14 mouse cellular contexts compared by ENCODE assay signal in genomic region chr4:32335659-32336058, GRCm38 (mm10).
DNase-seq lines count a peak whose midpoint lies in the region; ATAC-seq and TF ChIP-seq lines count a peak whose summit lies in the region.
"Had no signal": no experiment of that assay in that cellular context is flagged by ENCODE, and none has a peak within 500 bp of the region (broad histone marks: within the 10 kb centered on the region; RNA-seq: fewer than 3 reads in every experiment).

No protein-coding gene starts in this region.

- no peak for TF ChIP-seq POLR2A in CH12.LX (IDR thresholded peaks at IDR 0.05; ENCODE audit: low read depth, low read length)

- no peaks in the 10 kb centered on the region for H3K27me3 ChIP-seq in kidney, embryonic 16.5 days (ENCODE audit: insufficient read depth, low read length)
- H3K27me3 ChIP-seq in CH12.LX (replicated peaks), result no peaks in the 10 kb centered on the region
- no peaks in the 10 kb centered on the region for H3K27me3 ChIP-seq in forebrain, embryonic 13.5 days
- no peaks in the 10 kb centered on the region for H3K27me3 ChIP-seq in hindbrain, embryonic 13.5 days
- H3K27me3 ChIP-seq: hindbrain, embryonic 15.5 days; liver, embryonic 13.5 days; neural tube, embryonic 13.5 days had no signal

- no peaks in the 10 kb centered on the region for H3K9me3 ChIP-seq in kidney, embryonic 16.5 days (ENCODE audit: low read length)
- H3K9me3 ChIP-seq in CH12.LX (replicated peaks; ENCODE audit: low read length), result no peaks in the 10 kb centered on the region
- H3K9me3 ChIP-seq in forebrain, embryonic 13.5 days (replicated peaks), result no peaks in the 10 kb centered on the region
- H3K9me3 ChIP-seq in hindbrain, embryonic 13.5 days, result no peaks in the 10 kb centered on the region
- H3K9me3 ChIP-seq: embryonic facial prominence, embryonic 10.5 days; hindbrain, embryonic 15.5 days; liver, embryonic 13.5 days; midbrain, embryonic 10.5 days; neural tube, embryonic 13.5 days had no signal

- no peak for ATAC-seq in kidney, embryonic 16.5 days (ENCODE audit: low FRiP score, low TSS enrichment)
- ATAC-seq in monocyte, adult 5-6 weeks (replicated peaks; ENCODE audit: insufficient number of reproducible peaks, low FRiP score, low TSS enrichment, poor library complexity, severe bottlenecking), result peak; percentile 54
- no peak for ATAC-seq in forebrain, embryonic 13.5 days
- no peak for ATAC-seq in hindbrain, embryonic 13.5 days (ENCODE audit: low FRiP score)

- H3K27ac ChIP-seq in kidney, embryonic 16.5 days (ENCODE audit: low read length), result no peak overlapping the region
- no peak overlapping the region for H3K27ac ChIP-seq in CH12.LX (ENCODE audit: insufficient read depth, low read depth)
- no peak overlapping the region for H3K27ac ChIP-seq in forebrain, embryonic 13.5 days
- no peak overlapping the region; the same call in 1 of the 2 replicates for H3K27ac ChIP-seq in hindbrain, embryonic 13.5 days
- H3K27ac ChIP-seq: embryonic facial prominence, embryonic 10.5 days; hindbrain, embryonic 15.5 days; liver, embryonic 13.5 days; midbrain, embryonic 10.5 days; neural tube, embryonic 13.5 days had no signal

- in situ Hi-C loops in CH12.LX (cut with MboI; ENCODE audit: low pct_ligation_motif_present, low pct_unique_long_range_greater_than_20kb, low sequenced_read_pairs), result no loop called here

- H3K4me3 ChIP-seq in kidney, embryonic 16.5 days (ENCODE audit: low read length), result no peak overlapping the region
- H3K4me3 ChIP-seq in CH12.LX (replicated peaks in 1 of 3; ENCODE audit: low read depth in 2 of 3, low read length in 2 of 3, poor library complexity in 1 of 3), result no peak overlapping the region
- no peak overlapping the region for H3K4me3 ChIP-seq in forebrain, embryonic 13.5 days
- no peak overlapping the region for H3K4me3 ChIP-seq in hindbrain, embryonic 13.5 days
- H3K4me3 ChIP-seq: embryonic facial prominence, embryonic 10.5 days; hindbrain, embryonic 15.5 days; liver, embryonic 13.5 days; midbrain, embryonic 10.5 days; neural tube, embryonic 13.5 days had no signal

- TF ChIP-seq EP300 in CH12.LX (IDR thresholded peaks at IDR 0.05; ENCODE audit: low read length), result no peak

- peak; percentile 24 for DNase-seq in kidney, adult 9 months
- DNase-seq in CD4-positive helper T cell, adult 2 months (ENCODE audit: low read depth, low spot score), result peak; percentile 81
- DNase-seq in CH12.LX (ENCODE audit: extremely low read depth), result peak; percentile 21
- DNase-seq: cerebellum, adult 9-11 months; gastrocnemius, postnatal 10 days; liver, embryonic 13.5 days had no signal

- no peak for TF ChIP-seq CTCF in CH12.LX (conservative IDR thresholded peaks at IDR 0.05 in 1 of 2, IDR thresholded peaks at IDR 0.05 in 1 of 2; ENCODE audit: low read depth in 2 of 2, low read length in 2 of 2)

- no peaks in the 10 kb centered on the region for H3K79me2 ChIP-seq in CH12.LX (replicated peaks; ENCODE audit: control insufficient read depth, extremely low read depth, insufficient read depth, poor library complexity, severe bottlenecking)

- dilution Hi-C loops in CH12.LX (cut with MboI; ENCODE audit: extremely low pct_ligation_motif_present, extremely low pct_unique_long_range_greater_than_20kb, low sequenced_read_pairs), result no loop called here

- no peaks in the 10 kb centered on the region for H3K36me3 ChIP-seq in kidney, embryonic 16.5 days (ENCODE audit: insufficient read depth, low read length)
- H3K36me3 ChIP-seq in CH12.LX (replicated peaks in 1 of 2; ENCODE audit: control insufficient read depth in 1 of 2, insufficient read depth in 1 of 2, low read length in 1 of 2), result no peaks in the 10 kb centered on the region
- H3K36me3 ChIP-seq in forebrain, embryonic 13.5 days (ENCODE audit: poor library complexity, severe bottlenecking), result no peaks in the 10 kb centered on the region
- peaks cover 3% of the 10 kb centered on the region; the same call in 1 of the 2 replicates for H3K36me3 ChIP-seq in hindbrain, embryonic 13.5 days
- H3K36me3 ChIP-seq: hindbrain, embryonic 15.5 days; liver, embryonic 13.5 days; neural tube, embryonic 13.5 days had no signal

- WGBS in kidney, embryonic 16.5 days, result 66% methylated on average over 12 of the region's 12 CpGs
- WGBS in forebrain, embryonic 13.5 days, result 91% methylated on average over 12 of the region's 12 CpGs
- 90% methylated on average over 12 of the region's 12 CpGs for WGBS in hindbrain, embryonic 13.5 days

- no peak overlapping the region for H3K4me2 ChIP-seq in kidney, embryonic 16.5 days (replicated peaks; ENCODE audit: low read depth, low read length)
- peak overlapping the region; percentile 8; the same call in 1 of the 2 replicates for H3K4me2 ChIP-seq in CH12.LX (ENCODE audit: insufficient read depth, low read depth, poor library complexity, severe bottlenecking)
- no peak overlapping the region for H3K4me2 ChIP-seq in forebrain, embryonic 13.5 days
- no peak overlapping the region for H3K4me2 ChIP-seq in hindbrain, embryonic 13.5 days
- H3K4me2 ChIP-seq: hindbrain, embryonic 15.5 days; neural tube, embryonic 13.5 days had no signal

- H3K4me1 ChIP-seq in kidney, embryonic 16.5 days (ENCODE audit: insufficient read depth, low read length), result peaks cover 20% of the 10 kb centered on the region
- H3K4me1 ChIP-seq in CH12.LX (ENCODE audit: control insufficient read depth in 1 of 2, insufficient read depth in 2 of 2), result peaks cover 4 to 22% of the 10 kb centered on the region in 2 experiments; a peak in 2 of 4 replicates
- peaks cover 23% of the 10 kb centered on the region for H3K4me1 ChIP-seq in forebrain, embryonic 13.5 days
- H3K4me1 ChIP-seq in hindbrain, embryonic 13.5 days (replicated peaks), result peaks cover 23% of the 10 kb centered on the region

- H3K9ac ChIP-seq in kidney, embryonic 16.5 days (replicated peaks; ENCODE audit: low read length), result no peak overlapping the region
- H3K9ac ChIP-seq in CH12.LX (ENCODE audit: insufficient read depth, low read depth), result no peak overlapping the region
- no peak overlapping the region for H3K9ac ChIP-seq in forebrain, embryonic 13.5 days
- no peak overlapping the region for H3K9ac ChIP-seq in hindbrain, embryonic 13.5 days
- H3K9ac ChIP-seq: hindbrain, embryonic 15.5 days; liver, embryonic 13.5 days; neural tube, embryonic 13.5 days had no signal

- TF ChIP-seq RAD21 in CH12.LX (IDR thresholded peaks at IDR 0.05; ENCODE audit: low read depth, low read length), result no peak

TF ChIP-seq in CH12.LX, 34 proteins besides CTCF, POLR2A, EP300 and RAD21:
- TF ChIP-seq MAX (IDR thresholded peaks at IDR 0.05; ENCODE audit: low read length) (no peak), CHD1 (IDR thresholded peaks at IDR 0.05; ENCODE audit: low read depth, low read length) (no peak), E2F4 (IDR thresholded peaks at IDR 0.05; ENCODE audit: insufficient replicate concordance, low read depth, low read length) (no peak), CHD2 (IDR thresholded peaks at IDR 0.05; ENCODE audit: low read length) (no peak), HCFC1 (IDR thresholded peaks at IDR 0.05; ENCODE audit: low read depth, low read length) (no peak), SIN3A (IDR thresholded peaks at IDR 0.05; ENCODE audit: low read length) (no peak), MYC (IDR thresholded peaks at IDR 0.05; ENCODE audit: low read depth, low read length) (no peak)

Comparison
In these comparisons a context has a peak if more than half of its experiments do, and no peak if none do; other contexts are left out.
1. DNase-seq: peak in every context shown above with its lines; median percentile 81 in CD4-positive helper T cell, adult 2 months; 24 in kidney, adult 9 months; 21 in CH12.LX.